ENCODE assay signal across 21 mouse cellular contexts in genomic region chr1:167784067-167784466, GRCm38 (mm10).
DNase-seq lines count a peak whose midpoint lies in the region; ATAC-seq and TF ChIP-seq lines count a peak whose summit lies in the region.
"Had no signal": no experiment of that assay in that cellular context is flagged by ENCODE, and none has a peak within 500 bp of the region (broad histone marks: within the 10 kb centered on the region; RNA-seq: fewer than 3 reads in every experiment).

No protein-coding gene starts in this region.

- peak; percentile 31 for DNase-seq in forebrain, postnatal 0 days
- no peak for DNase-seq in forebrain, embryonic 14.5 days (ENCODE audit: low spot score)
- peak; percentile 9 to 63 for DNase-seq in left cerebral cortex, postnatal 14 days (ENCODE audit: low spot score in 2 of 2)
- DNase-seq in left cerebral cortex, postnatal 10 days (ENCODE audit: extremely low spot score in 1 of 2, low spot score in 2 of 2) = no peak
- DNase-seq in brain, adult 2 months (ENCODE audit: low read depth, low spot score) = peak; percentile 33
- no peak for DNase-seq in adrenal gland, adult (ENCODE audit: inconsistent age in 2 of 2, low spot score in 1 of 2)
- DNase-seq: adrenal gland, adult 8-10 months; adrenal gland, postnatal 14 days; adrenal gland, postnatal 36 days; cerebellum, adult 11 months; cerebellum, adult 18-20 months; cerebellum, adult 8-10 months; cerebellum, adult 9-11 months; cerebellum, postnatal 14 days; cerebellum, postnatal 36 days; embryo, embryonic 11 days had no signal

- peak; percentile 72 for ATAC-seq in forebrain, postnatal 0 days
- ATAC-seq in forebrain, embryonic 14.5 days = no peak

- H3K4me1 ChIP-seq in forebrain, postnatal 0 days (ENCODE audit: insufficient read depth) = no peaks in the 10 kb centered on the region
- H3K4me1 ChIP-seq in forebrain, embryonic 14.5 days (ENCODE audit: control insufficient read depth, insufficient read depth, low read length) = no peaks in the 10 kb centered on the region

- H3K27me3 ChIP-seq in forebrain, postnatal 0 days (ENCODE audit: insufficient read depth, low read length) = no peaks in the 10 kb centered on the region
- no peaks in the 10 kb centered on the region for H3K27me3 ChIP-seq in forebrain, embryonic 14.5 days (replicated peaks; ENCODE audit: control insufficient read depth, insufficient read depth, low read length)
- H3K27me3 ChIP-seq: embryonic facial prominence, embryonic 15.5 days; forebrain, embryonic 12.5 days had no signal

- H3K9ac ChIP-seq in forebrain, postnatal 0 days = no peak overlapping the region
- no peak overlapping the region for H3K9ac ChIP-seq in forebrain, embryonic 14.5 days (ENCODE audit: low read length)
- H3K9ac ChIP-seq: embryonic facial prominence, embryonic 13.5 days; embryonic facial prominence, embryonic 15.5 days; forebrain, embryonic 12.5 days had no signal

- no peak overlapping the region for H3K27ac ChIP-seq in forebrain, postnatal 0 days (ENCODE audit: low read depth, low read length)
- no peak overlapping the region for H3K27ac ChIP-seq in forebrain, embryonic 14.5 days (ENCODE audit: low read depth, low read length)
- H3K27ac ChIP-seq: embryonic facial prominence, embryonic 13.5 days; embryonic facial prominence, embryonic 15.5 days; forebrain, embryonic 10.5 days; forebrain, embryonic 12.5 days had no signal

- H3K4me2 ChIP-seq in forebrain, postnatal 0 days (ENCODE audit: low read depth) = no peak overlapping the region
- no peak overlapping the region for H3K4me2 ChIP-seq in forebrain, embryonic 14.5 days (ENCODE audit: low read length)
- H3K4me2 ChIP-seq: embryonic facial prominence, embryonic 13.5 days; embryonic facial prominence, embryonic 15.5 days; forebrain, embryonic 12.5 days had no signal

- intact Hi-C loops in left cerebral cortex, postnatal 14 days (cut with DNase I) = loop anchor here (10.0 kb wide), 1 partner anchor 111 kb away; no protein-coding TSS in a partner anchor
- intact Hi-C loops in left cerebral cortex, postnatal 10 days (cut with DNase I) = no loop called here

- no peaks in the 10 kb centered on the region for H3K36me3 ChIP-seq in forebrain, postnatal 0 days (ENCODE audit: insufficient read depth)
- H3K36me3 ChIP-seq in forebrain, embryonic 14.5 days (ENCODE audit: control insufficient read depth, insufficient read depth, low read length) = no peaks in the 10 kb centered on the region
- H3K36me3 ChIP-seq: embryonic facial prominence, embryonic 13.5 days; embryonic facial prominence, embryonic 15.5 days; forebrain, embryonic 10.5 days; forebrain, embryonic 12.5 days had no signal

- WGBS in forebrain, postnatal 0 days = 62% methylated on average over 2 of the region's 2 CpGs
- 79% methylated on average over 2 of the region's 2 CpGs for WGBS in forebrain, embryonic 14.5 days

- no peak for TF ChIP-seq CTCF in forebrain, postnatal 0 days (IDR thresholded peaks at IDR 0.05; ENCODE audit: low read depth)

- H3K4me3 ChIP-seq in forebrain, postnatal 0 days (ENCODE audit: low read depth, low read length) = no peak overlapping the region
- no peak overlapping the region for H3K4me3 ChIP-seq in forebrain, embryonic 14.5 days (ENCODE audit: low read depth, low read length)
- H3K4me3 ChIP-seq: embryonic facial prominence, embryonic 13.5 days; embryonic facial prominence, embryonic 15.5 days; erythroblast, embryonic 14.5 days; forebrain, embryonic 10.5 days; forebrain, embryonic 12.5 days had no signal

- no peaks in the 10 kb centered on the region for H3K9me3 ChIP-seq in forebrain, postnatal 0 days (ENCODE audit: low read length)
- H3K9me3 ChIP-seq in forebrain, embryonic 14.5 days (replicated peaks; ENCODE audit: control insufficient read depth, low read length) = no peaks in the 10 kb centered on the region
- H3K9me3 ChIP-seq: embryonic facial prominence, embryonic 13.5 days; embryonic facial prominence, embryonic 15.5 days; forebrain, embryonic 10.5 days; forebrain, embryonic 12.5 days had no signal

Comparison
In these comparisons a context has a peak if more than half of its experiments do, and no peak if none do; other contexts are left out.
1. DNase-seq: peak in forebrain, postnatal 0 days (single experiment), left cerebral cortex, postnatal 14 days (2 of 2) and brain, adult 2 months (single experiment); none in forebrain, embryonic 14.5 days (single experiment), left cerebral cortex, postnatal 10 days (0 of 2) and adrenal gland, adult (0 of 2).